Mouse (Mus musculus): Measurements from ENCODE around the gene Lcn2.

Lcn2 gene

GRCm38 (mm10) chr2:32412742-32413531 is 24.9 kb upstream of the Lcn2 start:
- no peak for DNase-seq (ENCODE audit: low spot score)

- no peak for DNase-seq (ENCODE audit: low spot score)
These were observed 23.4 kb upstream of the Lcn2 start for GRCm38 (mm10) chr2:32411407-32411806.

- DNase-seq (ENCODE audit: low spot score): no peak
These were observed 20.7 kb upstream of the Lcn2 start for GRCm38 (mm10) chr2:32408429-32409424.

GRCm38 (mm10) chr2:32407144-32407824 is 19.2 kb upstream of the Lcn2 start:
- DNase-seq (ENCODE audit: low spot score): no peak

GRCm38 (mm10) chr2:32404663-32405062 is 16.6 kb upstream of the Lcn2 start:
- peak; percentile 96 for DNase-seq (ENCODE audit: low spot score)

- DNase-seq (ENCODE audit: low spot score): no peak
These were observed 8.6 kb upstream of the Lcn2 start for GRCm38 (mm10) chr2:32396695-32397094.

GRCm38 (mm10) chr2:32395946-32396621 is 8.0 kb upstream of the Lcn2 start:
- peak; percentile 96 for DNase-seq (ENCODE audit: low spot score)

GRCm38 (mm10) chr2:32395484-32395945 is 7.5 kb upstream of the Lcn2 start, which contains the start of gene Ptges2:
Gene Ptges2, plus strand, starts transcription at chr2:32395896.
- DNase-seq (ENCODE audit: low spot score): peak; percentile 92

- DNase-seq (ENCODE audit: low spot score): peak; percentile 41
These were observed 6.9 kb upstream of the Lcn2 start for GRCm38 (mm10) chr2:32394973-32395372.

GRCm38 (mm10) chr2:32392063-32392462 is 4.0 kb upstream of the Lcn2 start:
- DNase-seq (ENCODE audit: low spot score): no peak

- DNase-seq (ENCODE audit: low spot score): no peak
These were observed 2.8 kb upstream of the Lcn2 start for GRCm38 (mm10) chr2:32390871-32391270.

GRCm38 (mm10) chr2:32389157-32389556 is 1.1 kb upstream of the Lcn2 start:
- no peak for DNase-seq (ENCODE audit: low spot score)

- no peak for DNase-seq (ENCODE audit: low spot score)
These were observed 5.4 kb downstream of the Lcn2 start for GRCm38 (mm10) chr2:32382689-32383088.

- peak; percentile 94 for DNase-seq (ENCODE audit: low spot score)
These were observed 6.3 kb downstream of the Lcn2 start, which contains the start of gene 1110008P14Rik for GRCm38 (mm10) chr2:32381775-32382223. Gene 1110008P14Rik, minus strand, starts transcription at chr2:32381938.

- DNase-seq (ENCODE audit: low spot score): no peak
These were observed 6.8 kb downstream of the Lcn2 start for GRCm38 (mm10) chr2:32381141-32381774.

GRCm38 (mm10) chr2:32380001-32380500 is 8.0 kb downstream of the Lcn2 start:
- no peak for DNase-seq (ENCODE audit: low spot score)

GRCm38 (mm10) chr2:32376963-32377362 is 11.1 kb downstream of the Lcn2 start:
- DNase-seq (ENCODE audit: low spot score): no peak

- DNase-seq (ENCODE audit: low spot score): no peak
These were observed 12.6 kb downstream of the Lcn2 start for GRCm38 (mm10) chr2:32375317-32375940.

GRCm38 (mm10) chr2:32374191-32374590 is 13.9 kb downstream of the Lcn2 start:
- no peak for DNase-seq (ENCODE audit: low spot score)

GRCm38 (mm10) chr2:32367315-32367714 is 20.7 kb downstream of the Lcn2 start:
- DNase-seq (ENCODE audit: low spot score): no peak

Data from MN1 (cell line).